Mouse (Mus musculus): ENCODE data around the gene Lsp1.

Lsp1 gene

GRCm38 (mm10) chr7:142537879-142538278 is 77.3 kb downstream of the Lsp1 start:
- peak; percentile 2 for DNase-seq (ENCODE audit: low read depth, low spot score)

DNA sequence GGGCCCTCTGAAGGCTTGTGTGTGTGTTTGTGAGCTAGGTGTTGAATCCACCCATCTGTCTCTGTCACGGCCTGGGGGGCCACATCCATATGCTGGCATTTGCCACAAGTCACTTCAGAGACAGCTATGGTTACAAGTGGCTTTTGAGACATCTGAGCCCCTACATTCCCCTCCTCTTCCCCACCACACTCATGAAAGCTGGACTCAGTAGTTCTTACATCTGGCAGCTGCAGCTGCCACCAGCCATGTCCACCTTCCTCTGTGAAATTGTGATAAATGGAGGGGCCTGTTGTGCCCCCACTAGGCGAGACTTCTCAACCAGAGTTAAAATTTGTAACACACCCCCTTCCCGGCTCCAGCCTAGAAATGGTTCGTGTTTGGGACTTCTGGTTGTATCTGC is 77.7 kb downstream of the Lsp1 start:
- DNase-seq (ENCODE audit: low read depth, low spot score): no peak

DNA sequence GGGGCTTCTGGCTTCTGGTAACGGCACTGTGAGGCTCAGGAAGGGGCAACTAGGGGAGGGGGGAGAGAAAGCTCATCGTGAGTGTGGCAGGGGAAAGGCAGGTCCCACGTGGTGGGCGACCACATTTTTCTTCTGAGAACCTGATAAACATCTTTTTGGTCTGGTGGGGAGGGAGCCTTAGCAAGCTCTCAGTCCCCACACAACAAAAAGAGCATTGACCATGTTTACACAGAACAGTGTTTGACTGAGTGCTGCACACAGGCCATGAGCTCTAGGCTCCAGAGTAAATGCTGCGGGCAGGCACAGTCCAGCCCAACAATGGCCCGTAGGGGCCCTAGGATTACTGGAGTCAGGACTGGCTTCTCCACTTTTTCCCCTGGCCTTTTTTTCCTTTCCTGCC is 78.2 kb downstream of the Lsp1 start:
- DNase-seq (ENCODE audit: low read depth, low spot score): peak; percentile 6

GRCm38 (mm10) chr7:142539828-142540227 is 79.2 kb downstream of the Lsp1 start:
- DNase-seq (ENCODE audit: low read depth, low spot score): no peak

DNA sequence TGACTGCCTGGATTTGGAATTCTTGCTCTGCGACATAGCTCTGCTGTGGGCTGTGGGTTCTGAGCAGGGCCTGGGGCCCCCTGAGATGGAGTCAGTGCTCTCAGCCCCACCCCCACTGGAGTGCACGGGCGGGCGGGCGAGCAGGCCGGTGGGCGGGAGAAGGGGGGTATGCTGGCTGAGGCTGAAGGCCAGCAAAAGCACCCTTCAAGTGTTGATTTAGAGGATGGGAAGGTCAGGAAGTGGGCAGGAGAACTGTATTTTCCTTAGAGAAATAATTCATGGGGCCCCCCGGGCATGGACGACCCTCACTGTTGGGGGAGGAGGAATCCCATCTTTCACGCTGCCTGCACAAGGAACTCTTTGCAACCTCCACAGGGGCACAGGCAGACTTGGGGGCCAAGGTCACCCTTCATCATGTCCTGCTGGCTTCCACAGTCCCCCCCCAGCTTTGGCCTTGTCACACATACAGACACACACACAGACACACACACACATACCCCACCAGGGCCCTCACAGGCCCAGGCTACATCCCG is 82.2 kb downstream of the Lsp1 start:
- no peak for DNase-seq (ENCODE audit: low read depth, low spot score)
